Mouse (Mus musculus): Measurements from ENCODE around the gene Ebi3. TPM values are rescaled to one million over a fixed set of nuclear protein-coding genes. Genes with fewer than 3 reads are reported as not detected.
A peak's percentile ranks its signal among the peaks of the same experiment; 100 is the strongest.

Ebi3 gene
- polyA plus RNA-seq, 1 experiment from 2014 or later: 5.0 TPM

DNA sequence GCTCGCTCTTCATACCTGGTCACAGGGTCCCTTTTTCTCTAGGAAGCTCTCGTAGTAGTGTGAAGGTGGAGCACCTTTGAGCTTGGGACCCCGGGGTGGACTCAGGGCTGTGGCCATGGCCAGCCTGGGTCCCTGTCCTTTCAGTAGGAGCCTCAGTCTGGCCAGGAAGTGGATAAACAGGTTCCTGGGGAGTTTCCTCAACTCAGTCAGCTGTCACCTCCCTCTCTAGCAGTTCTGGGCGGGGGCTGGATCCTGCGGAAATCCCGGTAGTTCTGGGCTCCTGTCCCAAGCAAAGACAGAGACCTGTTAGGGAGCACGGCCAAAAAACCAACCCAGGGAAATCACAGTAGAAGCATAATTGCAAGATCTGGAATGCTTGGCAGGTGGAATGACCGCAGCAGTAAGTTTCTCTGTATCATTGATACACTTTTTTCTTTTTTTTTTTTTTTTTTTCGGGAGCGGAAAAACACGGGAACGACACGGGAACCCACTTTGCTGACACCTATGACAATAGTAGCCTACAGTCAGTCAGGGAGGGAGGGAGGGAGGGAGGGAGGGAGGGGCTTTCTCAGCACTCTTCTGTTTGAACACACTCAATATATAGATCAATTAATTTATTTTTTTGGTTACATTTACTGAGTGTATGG, 53.1 kb downstream of the Ebi3 start, which contains the start of the genes Stap2 and Mpnd:
TSS of gene Stap2 (minus strand) at position 170 of the 647 bp plus-strand sequence.
TSS of gene Mpnd (plus strand) at position 297 of the 647 bp plus-strand sequence.
- H3K9ac ChIP-seq: no peak within 1 kb of the TSS
- H3K27ac ChIP-seq: no peak within 1 kb of the TSS; the same call in 1 of the 2 replicates
- DNase-seq (no peak), ATAC-seq (ENCODE audit: low read depth) (no peak)
- no peak within 1 kb of the TSS for H3K4me3 ChIP-seq (replicated peaks)
- 19% methylated on average over 13 of the region's 13 CpGs for WGBS (ENCODE audit: insufficient replicate concordance)
- peaks cover 38% of the 10 kb centered on the region for H3K4me1 ChIP-seq (replicated peaks)
- 0 out of 2 replicates have a peak within 1 kb of the TSS, but pooled peaks have one; percentile 11 for H3K4me2 ChIP-seq
- H3K27me3 ChIP-seq: peaks cover 25% of the 10 kb centered on the region
- H3K9me3 ChIP-seq (replicated peaks): no peaks in the 10 kb centered on the region
- no peaks in the 10 kb centered on the region for H3K36me3 ChIP-seq

Other genes with a start within 250 kb of the Ebi3 start
- gene Pot1b, start 240.0 kb upstream of the Ebi3 start, polyA plus RNA-seq (2015; fragmentation: Nextera tagmentation; extraction: Ambion mirVana): 5.2 and 6.1 TPM in 2 replicates
- 1.1 and 1.4 TPM in 2 replicates for gene Adgre4, start 202.7 kb upstream of the Ebi3 start, polyA plus RNA-seq (2015; fragmentation: Nextera tagmentation; extraction: Ambion mirVana)
- gene Zfp119a, start 73.7 kb upstream of the Ebi3 start, polyA plus RNA-seq (2015; fragmentation: Nextera tagmentation; extraction: Ambion mirVana): 2.1 and 3.1 TPM in 2 replicates
- 6.5 and 7.7 TPM in 2 replicates for gene Zfp959, start 60.5 kb upstream of the Ebi3 start, polyA plus RNA-seq (2015; fragmentation: Nextera tagmentation; extraction: Ambion mirVana)
- 2.4 and 2.6 TPM in 2 replicates for gene Zfp119b, start 3.1 kb upstream of the Ebi3 start, polyA plus RNA-seq (2015; fragmentation: Nextera tagmentation; extraction: Ambion mirVana)
- gene Yju2, start 6.5 kb downstream of the Ebi3 start, polyA plus RNA-seq (2015; fragmentation: Nextera tagmentation; extraction: Ambion mirVana): 11.4 and 12.7 TPM in 2 replicates
- 0.22 and 0.34 TPM in 2 replicates for gene Shd, start 17.8 kb downstream of the Ebi3 start, polyA plus RNA-seq (2015; fragmentation: Nextera tagmentation; extraction: Ambion mirVana)
- 0.56 and 0.69 TPM in 2 replicates for gene Fsd1, start 33.9 kb downstream of the Ebi3 start, polyA plus RNA-seq (2015; fragmentation: Nextera tagmentation; extraction: Ambion mirVana)
- 1.5 and 1.8 TPM in 2 replicates for gene Stap2, start 52.9 kb downstream of the Ebi3 start, polyA plus RNA-seq (2015; fragmentation: Nextera tagmentation; extraction: Ambion mirVana)
- 13.5 and 14.5 TPM in 2 replicates for gene Mpnd, start 53.1 kb downstream of the Ebi3 start, polyA plus RNA-seq (2015; fragmentation: Nextera tagmentation; extraction: Ambion mirVana)
- 48.0 and 50.9 TPM in 2 replicates for gene Sh3gl1, start 84.0 kb downstream of the Ebi3 start, polyA plus RNA-seq (2015; fragmentation: Nextera tagmentation; extraction: Ambion mirVana)
- 19.8 and 27.1 TPM in 2 replicates for gene Chaf1a, start 87.8 kb downstream of the Ebi3 start, polyA plus RNA-seq (2015; fragmentation: Nextera tagmentation; extraction: Ambion mirVana)
- gene Ubxn6, start 122.4 kb downstream of the Ebi3 start, polyA plus RNA-seq (2015; fragmentation: Nextera tagmentation; extraction: Ambion mirVana): 14.2 and 15.6 TPM in 2 replicates
- gene Hdgfl2, start 127.0 kb downstream of the Ebi3 start, polyA plus RNA-seq (2015; fragmentation: Nextera tagmentation; extraction: Ambion mirVana): 59.0 and 64.9 TPM in 2 replicates
- not detected in 2 replicates for gene Plin4, start 157.2 kb downstream of the Ebi3 start, polyA plus RNA-seq (2015; fragmentation: Nextera tagmentation; extraction: Ambion mirVana)
- gene Plin5, start 165.0 kb downstream of the Ebi3 start, polyA plus RNA-seq (2015; fragmentation: Nextera tagmentation; extraction: Ambion mirVana): 0.23 and 0.32 TPM in 2 replicates
- gene Lrg1, start 169.4 kb downstream of the Ebi3 start, polyA plus RNA-seq (2015; fragmentation: Nextera tagmentation; extraction: Ambion mirVana): 0.36 and 0.43 TPM in 2 replicates
- 0.51 and 0.55 TPM in 2 replicates for gene Sema6b, start 187.7 kb downstream of the Ebi3 start, polyA plus RNA-seq (2015; fragmentation: Nextera tagmentation; extraction: Ambion mirVana)
- gene Tnfaip8l1, start 209.8 kb downstream of the Ebi3 start, polyA plus RNA-seq (2015; fragmentation: Nextera tagmentation; extraction: Ambion mirVana): 2.7 and 2.9 TPM in 2 replicates
- 59.2 and 66.7 TPM in 2 replicates for gene Mydgf, start 231.3 kb downstream of the Ebi3 start, polyA plus RNA-seq (2015; fragmentation: Nextera tagmentation; extraction: Ambion mirVana)

Data from liver, embryonic 13.5 days (tissue).